Mouse (Mus musculus): ENCODE measurements around the gene 1700029H14Rik.

The 1700029H14Rik gene

DNA sequence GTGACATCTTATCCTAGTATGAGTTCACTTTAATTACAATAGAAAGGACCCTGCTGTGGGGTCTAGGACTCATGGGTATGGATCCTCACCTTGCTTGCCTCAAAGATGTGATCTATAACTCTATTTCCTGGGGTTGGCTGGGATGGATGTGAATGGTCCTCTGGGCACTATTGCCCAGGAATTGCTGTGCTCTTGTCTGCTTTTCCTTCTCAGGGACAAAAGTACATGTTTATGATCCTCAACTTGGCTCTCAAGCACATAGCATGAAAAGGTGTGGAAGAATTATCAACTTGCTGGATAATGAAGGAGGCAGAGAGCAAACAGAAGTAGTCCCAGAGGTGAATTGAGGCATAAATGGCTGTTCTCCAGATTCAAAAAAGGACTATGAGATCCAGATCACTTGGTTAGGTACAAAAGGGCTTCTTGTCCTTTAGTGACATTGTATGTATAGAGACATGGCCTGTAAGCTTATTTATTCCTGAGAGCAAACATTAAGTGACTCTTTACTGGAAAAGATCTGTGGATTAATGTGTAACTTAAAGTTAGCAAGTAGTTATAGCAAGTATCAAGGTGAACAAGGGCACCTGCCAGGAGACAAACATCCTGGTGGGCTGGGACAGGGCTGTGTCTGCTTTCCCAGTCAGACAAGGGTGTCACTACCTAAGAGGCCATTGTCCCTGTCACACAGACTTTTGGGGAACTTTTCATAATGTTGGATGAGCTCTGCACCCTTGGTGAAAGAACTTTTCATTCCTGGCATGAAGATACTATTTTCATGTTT lies 57.2 kb downstream of the 1700029H14Rik start:
- DNase-seq (ENCODE audit: low spot score in 2 of 2): no peak

DNA sequence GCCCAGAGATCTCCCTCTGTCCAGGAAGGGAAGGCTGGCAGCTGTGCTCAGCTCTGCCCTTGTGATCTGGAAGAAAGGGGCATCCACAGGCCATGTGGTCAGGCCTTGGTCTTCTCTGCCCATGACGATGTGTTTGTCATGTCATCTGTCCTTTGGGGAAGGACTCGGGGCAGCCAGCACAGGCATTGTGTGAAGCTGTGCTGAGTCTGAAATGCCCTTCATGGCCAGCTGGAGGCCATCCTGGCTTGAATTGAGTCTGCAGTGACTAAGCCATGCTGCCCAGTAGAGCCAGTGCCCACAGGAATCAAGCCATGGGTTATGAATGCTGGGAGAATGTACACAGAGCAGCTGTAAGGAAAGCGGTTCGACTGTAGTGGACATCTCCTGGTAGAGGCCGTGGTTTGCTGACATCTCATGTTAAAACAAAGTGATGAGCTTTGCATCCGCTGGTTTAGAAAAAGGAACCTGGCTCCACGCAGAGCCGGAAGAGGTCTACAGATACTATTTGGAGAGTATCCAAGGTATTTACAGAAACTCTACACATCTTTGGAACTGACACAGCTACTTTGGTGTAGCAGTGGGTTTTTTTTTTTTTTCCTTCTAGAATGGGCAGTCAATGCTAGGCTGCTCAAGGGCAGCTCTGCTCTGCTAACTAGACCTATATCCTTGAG lies 58.2 kb downstream of the 1700029H14Rik start:
- DNase-seq (ENCODE audit: low spot score in 2 of 2): no peak

DNA sequence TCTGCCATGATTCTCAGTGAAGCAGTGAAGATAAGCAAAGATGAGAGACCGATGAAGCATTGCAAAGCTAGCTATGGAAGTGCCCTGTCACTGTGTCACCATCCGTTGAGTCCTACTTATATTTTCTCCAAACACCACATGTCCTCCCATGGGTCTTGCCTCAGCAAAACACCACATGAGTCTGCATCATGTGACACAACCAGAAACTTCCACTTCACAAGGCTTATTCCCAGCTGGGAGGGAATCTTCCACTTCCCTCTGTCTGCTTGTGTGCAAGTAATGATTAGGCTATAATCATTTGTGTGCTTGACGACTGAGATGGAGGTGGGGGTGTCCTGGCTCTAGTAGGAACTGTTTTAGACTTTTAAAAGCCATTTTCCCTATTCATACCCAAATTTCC lies 61.0 kb downstream of the 1700029H14Rik start:
- DNase-seq (ENCODE audit: low spot score in 2 of 2): no peak
